ENCODE assay signal across 18 mouse cellular contexts in genomic region chr15:81568093-81568492, GRCm38 (mm10). TPM values are rescaled to one million over a fixed set of nuclear protein-coding genes. Genes with fewer than 3 reads are reported as not detected.
A peak's percentile ranks its signal among the peaks of the same experiment; 100 is the strongest.
DNase-seq lines count a peak whose midpoint lies in the region; ATAC-seq and TF ChIP-seq lines count a peak whose summit lies in the region.
"Had no signal": no experiment of that assay in that cellular context is flagged by ENCODE, and none has a peak within 500 bp of the region (broad histone marks: within the 10 kb centered on the region; RNA-seq: fewer than 3 reads in every experiment).

No protein-coding gene starts in this region.

- no peak overlapping the region for H3K27ac ChIP-seq in liver, embryonic 11.5 days (ENCODE audit: low read depth, low read length)
- H3K27ac ChIP-seq in liver, embryonic 14.5 days = no peak overlapping the region
- H3K27ac ChIP-seq: forebrain, embryonic 12.5 days; hindbrain, embryonic 10.5 days; hindbrain, postnatal 0 days; kidney, postnatal 0 days had no signal

- no peaks in the 10 kb centered on the region for H3K27me3 ChIP-seq in liver, embryonic 11.5 days (replicated peaks; ENCODE audit: control insufficient read depth, insufficient read depth, low read length)
- H3K27me3 ChIP-seq in liver, embryonic 14.5 days (ENCODE audit: control insufficient read depth, insufficient read depth, low read length) = no peaks in the 10 kb centered on the region
- H3K27me3 ChIP-seq: forebrain, embryonic 12.5 days had no signal

- H3K36me3 ChIP-seq in liver, embryonic 11.5 days (ENCODE audit: control insufficient read depth, insufficient read depth, low read length) = no peaks in the 10 kb centered on the region
- H3K36me3 ChIP-seq in liver, embryonic 14.5 days (replicated peaks; ENCODE audit: control insufficient read depth, insufficient read depth, low read depth) = no peaks in the 10 kb centered on the region
- H3K36me3 ChIP-seq: forebrain, embryonic 12.5 days; hindbrain, embryonic 10.5 days had no signal

- no peak for ATAC-seq in liver, embryonic 11.5 days (replicated peaks; ENCODE audit: low FRiP score)
- no peak for ATAC-seq in liver, embryonic 14.5 days (ENCODE audit: insufficient read depth)
- ATAC-seq: hindbrain, postnatal 0 days; intestine, postnatal 0 days; midbrain, embryonic 16.5 days had no signal

- no peak overlapping the region for H3K4me3 ChIP-seq in liver, embryonic 11.5 days (ENCODE audit: low read depth, low read length)
- no peak overlapping the region for H3K4me3 ChIP-seq in liver, embryonic 14.5 days (ENCODE audit: insufficient read depth in 1 of 2, low read depth in 2 of 2, low read length in 2 of 2)
- H3K4me3 ChIP-seq: forebrain, embryonic 12.5 days; hindbrain, embryonic 10.5 days had no signal

- H3K9ac ChIP-seq in liver, embryonic 11.5 days (ENCODE audit: low read depth, low read length) = no peak overlapping the region
- no peak overlapping the region for H3K9ac ChIP-seq in liver, embryonic 14.5 days (replicated peaks)
- H3K9ac ChIP-seq: forebrain, embryonic 12.5 days had no signal

- no peak for TF ChIP-seq CTCF in liver, embryonic 14.5 days (IDR thresholded peaks at IDR 0.05; ENCODE audit: low read depth)

- no peaks in the 10 kb centered on the region for H3K9me3 ChIP-seq in liver, embryonic 11.5 days (ENCODE audit: control insufficient read depth, low read length)
- no peaks in the 10 kb centered on the region for H3K9me3 ChIP-seq in liver, embryonic 14.5 days (ENCODE audit: control insufficient read depth, low read length)
- H3K9me3 ChIP-seq: forebrain, embryonic 12.5 days; hindbrain, embryonic 10.5 days had no signal

- TF ChIP-seq EP300 in liver, embryonic 14.5 days (IDR thresholded peaks at IDR 0.05; ENCODE audit: low read depth) = no peak

- 25% methylated on average over 2 of the region's 2 CpGs for WGBS in liver, embryonic 11.5 days
- 17% methylated on average over 2 of the region's 2 CpGs for WGBS in liver, embryonic 14.5 days (ENCODE audit: insufficient replicate concordance)

- H3K4me2 ChIP-seq in liver, embryonic 11.5 days = peak overlapping the region; percentile 3; the same call in 1 of the 2 replicates
- peak overlapping the region; percentile 6; the same call in 1 of the 2 replicates for H3K4me2 ChIP-seq in liver, embryonic 14.5 days (ENCODE audit: low read depth)
- H3K4me2 ChIP-seq: forebrain, embryonic 12.5 days had no signal

- no peak for DNase-seq in liver, embryonic 11.5 days (ENCODE audit: low spot score)
- DNase-seq in liver = no peak
- peak; percentile 11 to 23 for DNase-seq in thymus, postnatal 36 days
- no peak for DNase-seq in thymus, postnatal 25 days
- DNase-seq in liver, embryonic 14.5 days (ENCODE audit: low read depth in 3 of 3, low spot score in 3 of 3) = no peak
- DNase-seq in ovary, postnatal 36 days (ENCODE audit: low spot score) = no peak
- no peak for DNase-seq in kidney, adult 18-20 months
- DNase-seq in gastrocnemius, postnatal 10 days = no peak
- DNase-seq: cerebellum, adult 9-11 months; gastrocnemius, postnatal 14 days; left cerebral cortex, postnatal 4 days; lung, postnatal 10 days had no signal

- no peaks in the 10 kb centered on the region for H3K4me1 ChIP-seq in liver, embryonic 11.5 days (replicated peaks; ENCODE audit: control insufficient read depth, insufficient read depth, low read length)
- peaks cover 0 to 3% of the 10 kb centered on the region in 2 experiments; a peak in 1 of 4 replicates for H3K4me1 ChIP-seq in liver, embryonic 14.5 days (replicated peaks; ENCODE audit: control insufficient read depth in 2 of 2, insufficient read depth in 2 of 2, low read length in 1 of 2)
- H3K4me1 ChIP-seq: forebrain, embryonic 12.5 days had no signal

RNA-seq across cellular contexts. Expression of gene Ep300, which starts 17.1 kb away (rescaled TPM):
- polyA plus RNA-seq in liver, embryonic 11.5 days (2014; fragmentation: Nextera tagmentation; extraction: Ambion mirVana) = 18.1 and 22.9 TPM in 2 replicates
- polyA plus RNA-seq in liver, embryonic 14.5 days (2012; rRNA removed) = 11.0 and 13.4 TPM in 2 replicates
- polyA plus RNA-seq in liver, embryonic 14.5 days (2014; fragmentation: Nextera tagmentation; extraction: Ambion mirVana) = 6.1 and 7.5 TPM in 2 replicates
- total RNA-seq in gastrocnemius, postnatal 10 days (2021) = 10 to 100 TPM; 31.2 to 38.4 TPM

Comparison
In these comparisons a context has a peak if more than half of its experiments do, and no peak if none do; other contexts are left out.
1. DNase-seq: peak in thymus, postnatal 36 days (2 of 2); none in liver, embryonic 11.5 days (single experiment), liver (single experiment), thymus, postnatal 25 days (single experiment), liver, embryonic 14.5 days (0 of 3), ovary, postnatal 36 days (single experiment), kidney, adult 18-20 months (single experiment) and gastrocnemius, postnatal 10 days (single experiment).